Mouse (Mus musculus): ENCODE measurements around the gene Il10.

- TF ChIP-seq CTCF (IDR thresholded peaks at IDR 0.05; ENCODE audit: control insufficient read depth, insufficient read depth, insufficient replicate concordance, low read depth, low read length), result no peak
- no peak for TF ChIP-seq POLR2A (IDR thresholded peaks at IDR 0.05; ENCODE audit: control insufficient read depth, low read depth, low read length)
Observed at GRCm38 (mm10) chr1:130997441-130997840, 22.2 kb upstream of the Il10 start.
